Mouse (Mus musculus): ENCODE results near the gene Vcp.

DNA sequence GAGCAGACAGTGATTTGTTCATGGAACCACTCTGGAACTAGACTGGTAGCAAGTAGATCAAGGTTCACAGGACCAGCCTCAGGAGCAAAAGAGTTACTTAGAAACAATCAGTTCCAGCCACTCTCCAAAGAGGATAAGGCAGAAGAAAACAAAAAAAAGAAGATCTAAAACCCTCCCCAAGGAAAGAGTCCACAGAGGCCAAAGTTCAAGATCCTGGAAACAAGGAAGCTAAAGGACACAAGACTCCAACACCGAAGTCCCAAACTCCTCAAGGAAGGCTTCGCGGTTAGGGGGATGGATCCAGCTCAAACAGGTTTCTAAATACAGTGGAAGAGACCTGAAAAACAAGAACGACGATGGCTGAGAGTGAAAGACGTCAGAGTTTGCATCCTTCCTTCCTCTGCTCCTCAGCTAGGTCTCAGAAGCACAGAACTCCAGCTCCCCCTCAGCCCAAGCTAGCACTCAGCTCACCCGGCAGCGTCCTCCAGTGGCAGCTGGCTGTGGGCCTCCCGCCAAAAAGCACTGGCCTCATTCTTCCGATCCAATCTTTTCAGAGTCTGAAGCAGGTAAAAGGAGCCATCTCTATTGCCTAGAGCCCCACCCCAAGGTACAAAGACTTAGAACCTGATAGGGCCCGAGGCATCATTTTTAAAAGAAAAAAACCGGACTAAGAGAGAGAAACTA lies 2.6 kb upstream of the Vcp start:
- TF ChIP-seq CTCF (IDR thresholded peaks at IDR 0.05; ENCODE audit: low read depth) (no peak), EP300 (IDR thresholded peaks at IDR 0.05; ENCODE audit: low read depth) (no peak)

Measured in liver, embryonic 14.5 days (tissue).